Mouse (Mus musculus) erythroblast, embryonic 14.5 days (primary cell): ENCODE data around the gene 4931428L18Rik.

Experiments used
- GATA1 ChIP-seq: IDR thresholded peaks from 2 replicates; pipeline ENCODE4 v1.6.1; 2012; ENCODE audit warnings: low read length, inconsistent platforms, mixed read lengths
- TAL1 ChIP-seq: IDR thresholded peaks from 3 replicates; pipeline ENCODE4 v1.6.1; 2012; ENCODE audit warnings: low read length, inconsistent platforms, mixed read lengths

DNA sequence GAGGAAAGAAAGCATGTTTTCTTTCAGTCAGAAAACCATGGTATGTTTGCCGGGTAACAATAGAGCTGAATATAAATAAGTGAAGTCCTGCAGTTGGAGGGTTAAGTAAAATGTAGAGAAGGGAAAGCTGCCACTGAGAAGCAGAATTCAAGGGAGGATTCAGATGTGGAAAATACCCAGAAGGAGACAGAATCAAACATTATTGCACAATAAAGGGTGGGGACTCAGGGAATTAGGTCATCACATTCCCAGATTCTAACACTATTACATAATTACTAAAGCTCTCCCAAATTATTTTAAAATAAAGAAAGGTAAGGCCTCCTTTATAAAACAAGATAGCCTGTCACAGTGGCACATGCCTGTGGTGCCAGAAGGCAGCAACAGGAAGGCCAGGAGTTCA, 128.5 kb downstream of the 4931428L18Rik start:
- TF ChIP-seq TAL1 (no peak), GATA1 (no peak)
